Mouse (Mus musculus) adrenal gland, postnatal 14 days (tissue): ENCODE measurements around the gene Kcnh3. TPM values are rescaled to one million over a fixed set of nuclear protein-coding genes. Genes with fewer than 3 reads are reported as not detected.
A peak's percentile ranks its signal among the peaks of the same experiment; 100 is the strongest.

Experiments used
- DNase-seq: peaks from one replicate; pipeline ENCODE4 v3.0.0; 2021; ENCODE audit warnings: mixed read lengths
- long read RNA-seq, 2 experiments: library from polyadenylated mRNA; stranded (forward); transcript quantifications; one replicate each; pipeline ENCODE4 v2.0.0; 2021
- total RNA-seq: library from RNA; stranded (reverse); gene quantifications from 2 replicates; pipeline ENCODE4 v1.2.3, GENCODE M21; 2021

Gene Kcnh3
- total RNA-seq, result 1.1 and 1.8 TPM in 2 replicates
- long read RNA-seq, experiment 1, partial matches to known transcripts, result 1 of 2 reads
- long read RNA-seq, experiment 1, other reads (novel, unspliced or antisense), result 0 of 2 reads
- long read RNA-seq, experiment 2, partial matches to known transcripts, result 2 of 2 reads
- long read RNA-seq, experiment 2, other reads (novel, unspliced or antisense), result 0 of 2 reads

DNA sequence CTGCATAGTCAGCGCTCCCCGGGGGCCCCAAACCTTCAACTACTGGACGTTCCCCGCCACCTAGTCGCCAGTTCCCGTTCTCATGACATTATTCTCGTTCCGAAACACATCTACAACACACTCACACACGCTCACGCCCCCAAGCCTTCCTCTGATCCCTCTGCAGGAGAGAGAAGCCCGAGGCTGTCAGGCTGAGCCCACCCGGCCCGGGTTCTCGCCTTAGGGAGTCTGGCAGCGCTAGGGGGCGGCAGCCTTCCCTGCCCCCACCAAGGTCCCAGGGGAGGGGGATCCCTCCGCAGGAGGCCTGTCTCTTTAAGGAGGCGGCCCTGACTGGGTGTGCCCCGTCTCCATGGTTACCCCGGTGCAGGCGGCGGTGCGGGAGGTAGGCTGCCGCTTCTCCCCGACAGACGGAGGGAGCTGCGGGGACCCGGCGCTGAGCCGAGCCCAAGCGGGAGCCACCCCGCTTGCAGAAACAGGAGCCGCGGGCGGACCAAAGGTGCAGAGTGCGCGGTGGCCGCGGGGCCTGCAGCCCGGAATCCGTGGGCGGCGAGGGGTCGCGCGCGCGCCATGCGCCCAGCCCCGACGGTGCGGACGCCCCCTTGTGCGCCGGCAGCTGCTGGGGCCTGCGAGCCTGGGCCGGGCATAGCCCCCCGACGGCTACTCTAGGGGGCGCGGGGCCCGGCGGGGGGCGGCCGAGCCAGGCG is at the start of gene Kcnh3:
TSS of gene Kcnh3 (plus strand) at position 654 of the 704 bp plus-strand sequence.
- peak; percentile 84 for DNase-seq

DNA sequence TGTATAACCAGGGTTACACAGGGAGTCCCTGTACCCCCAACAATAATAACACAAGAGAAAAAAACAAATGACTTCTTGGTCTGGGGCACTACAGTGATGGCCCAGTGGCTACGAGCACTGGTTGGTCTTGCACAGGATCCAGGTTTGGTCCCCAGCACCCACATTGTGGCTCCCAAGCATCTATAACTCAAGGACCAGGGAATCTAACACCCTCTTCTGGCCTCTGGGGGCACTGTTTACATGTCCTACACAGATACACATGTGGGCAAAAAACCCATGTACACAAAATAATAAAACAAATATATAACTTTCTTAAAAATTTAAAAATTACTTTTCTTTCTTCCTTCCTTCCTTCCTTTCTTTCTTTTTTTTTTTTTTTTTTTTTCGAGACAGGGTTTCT is 45.0 kb upstream of the Kcnh3 start:
- no peak for DNase-seq

DNA sequence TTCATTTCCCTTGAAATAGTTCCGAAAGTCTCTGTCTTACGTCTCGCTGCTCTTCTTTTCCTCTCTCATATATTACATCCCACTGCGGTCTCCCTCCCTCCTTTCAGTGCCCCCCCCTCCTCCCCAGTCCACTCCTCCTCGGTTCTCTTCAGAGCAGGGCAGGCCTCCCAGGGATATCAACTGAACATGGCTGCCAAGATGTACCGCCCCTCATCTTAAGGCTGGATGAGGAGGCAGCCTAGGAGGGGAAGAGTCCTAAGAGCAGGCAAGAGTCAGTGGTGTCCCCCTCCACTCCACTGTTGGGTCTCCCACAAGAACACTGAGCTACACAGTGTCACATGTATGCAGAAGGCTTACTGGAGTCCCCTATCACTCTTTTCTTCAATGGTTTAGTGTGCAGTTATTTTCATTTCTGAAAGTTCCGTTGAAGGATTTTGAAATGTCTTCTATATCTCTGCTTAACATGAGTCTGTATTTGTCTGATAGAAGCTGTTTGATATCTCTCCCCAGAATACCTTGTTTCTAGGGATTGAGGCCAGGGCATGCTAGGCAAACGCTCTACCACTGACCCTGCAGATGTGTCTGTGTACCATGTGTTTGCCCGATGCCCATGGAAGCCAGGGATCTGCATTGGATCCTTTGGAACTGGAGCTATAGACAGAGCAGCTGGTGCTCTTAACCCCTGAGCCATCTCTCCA is 40.3 kb upstream of the Kcnh3 start:
- no peak for DNase-seq

DNA sequence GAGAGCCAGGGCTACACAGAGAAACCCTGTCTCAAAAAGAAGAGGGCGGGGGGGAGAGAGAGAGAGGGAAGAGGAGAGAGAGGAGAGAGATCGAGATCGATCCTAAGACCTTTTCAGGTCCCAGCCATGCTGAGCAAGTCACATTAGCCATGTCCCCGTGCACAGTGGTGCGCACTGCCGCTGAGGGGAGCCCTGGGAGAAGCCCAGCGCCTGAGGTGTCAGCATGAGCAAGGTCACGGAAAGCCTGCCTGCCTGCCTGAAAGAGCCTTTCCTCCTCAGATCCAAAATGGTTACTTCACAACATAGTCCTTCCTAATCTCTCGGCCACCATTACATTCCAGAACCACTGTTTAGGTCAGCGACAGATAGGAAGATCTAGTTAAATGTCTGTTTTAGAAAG is 30.3 kb upstream of the Kcnh3 start:
- peak; percentile 25 for DNase-seq

DNA sequence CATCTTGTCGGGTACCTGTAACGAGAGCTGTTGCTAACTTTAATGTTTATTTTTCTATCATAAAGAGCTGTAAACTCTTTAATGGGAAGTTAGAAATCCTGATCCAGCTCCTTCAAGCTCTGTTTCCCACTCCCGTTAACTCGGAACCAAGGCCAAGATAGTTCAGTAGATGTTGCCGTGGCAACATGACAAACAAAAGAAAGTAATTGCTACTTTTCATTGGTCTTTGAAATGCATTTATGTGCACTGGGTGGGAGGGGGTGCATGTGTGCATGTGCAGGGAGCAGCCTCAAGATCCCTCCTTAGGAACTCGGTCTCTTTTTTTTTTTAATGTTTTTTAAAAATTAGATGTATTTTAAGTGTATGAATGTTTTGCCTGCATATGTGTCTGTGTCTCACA is 29.6 kb upstream of the Kcnh3 start:
- no peak for DNase-seq

DNA sequence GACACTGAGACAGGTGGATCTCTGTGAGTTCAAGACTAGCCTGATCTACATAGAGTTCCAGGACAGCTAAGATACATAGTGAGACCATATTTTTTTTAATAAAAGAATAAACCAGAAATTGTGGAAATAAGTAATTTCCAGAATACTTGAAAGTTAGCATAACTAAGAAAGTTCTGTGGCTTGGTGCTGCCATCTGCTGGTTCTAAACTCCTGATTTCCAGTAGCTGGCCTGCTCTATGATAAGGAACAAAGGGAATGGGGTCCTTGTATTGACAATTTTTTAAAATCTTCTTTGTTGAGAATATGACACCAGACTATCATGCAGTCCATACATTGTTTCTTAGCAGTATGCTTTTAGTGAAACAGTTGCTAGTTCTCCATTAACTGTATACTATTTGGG is 25.9 kb upstream of the Kcnh3 start:
- peak; percentile 54 for DNase-seq

DNA sequence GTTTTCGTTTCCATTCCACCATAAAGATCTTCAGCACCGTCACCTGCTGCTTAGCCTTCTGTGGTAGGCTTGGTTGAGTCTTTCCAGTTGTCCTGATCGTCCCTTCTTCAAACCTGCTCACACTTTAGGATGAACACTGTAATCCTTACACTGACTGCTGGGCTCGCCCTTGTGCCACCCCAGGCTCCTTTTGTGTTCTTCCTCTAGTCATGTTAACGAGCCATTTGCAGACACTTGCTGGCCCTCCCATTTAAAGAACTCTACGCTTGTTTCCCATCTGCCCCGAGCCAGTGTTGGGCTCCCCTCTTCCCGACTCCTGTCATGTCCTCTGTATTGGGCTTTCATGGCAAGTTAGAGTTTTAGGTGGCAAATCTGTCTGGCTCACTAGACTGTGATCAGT is 18.7 kb upstream of the Kcnh3 start:
- no peak for DNase-seq

DNA sequence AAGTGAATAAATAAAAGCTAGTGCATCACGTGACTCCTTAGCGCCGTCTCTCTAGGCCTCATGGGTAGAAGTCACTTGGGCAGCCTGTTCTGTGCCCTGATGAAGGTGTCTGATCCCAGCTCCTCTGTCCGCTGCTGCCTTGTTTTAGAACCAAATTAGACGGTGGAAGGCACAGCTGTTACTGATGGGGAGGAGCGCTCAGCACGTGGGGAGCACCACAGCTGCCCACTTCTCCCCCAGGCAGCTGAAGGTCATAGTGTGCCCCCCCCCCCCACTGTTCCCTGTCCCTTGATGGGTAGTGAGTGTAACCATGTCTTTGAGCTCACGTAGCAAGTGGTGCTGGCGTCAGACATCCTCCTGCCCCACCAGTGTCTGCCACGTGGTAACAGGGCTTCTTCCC is 11.5 kb upstream of the Kcnh3 start:
- no peak for DNase-seq

DNA sequence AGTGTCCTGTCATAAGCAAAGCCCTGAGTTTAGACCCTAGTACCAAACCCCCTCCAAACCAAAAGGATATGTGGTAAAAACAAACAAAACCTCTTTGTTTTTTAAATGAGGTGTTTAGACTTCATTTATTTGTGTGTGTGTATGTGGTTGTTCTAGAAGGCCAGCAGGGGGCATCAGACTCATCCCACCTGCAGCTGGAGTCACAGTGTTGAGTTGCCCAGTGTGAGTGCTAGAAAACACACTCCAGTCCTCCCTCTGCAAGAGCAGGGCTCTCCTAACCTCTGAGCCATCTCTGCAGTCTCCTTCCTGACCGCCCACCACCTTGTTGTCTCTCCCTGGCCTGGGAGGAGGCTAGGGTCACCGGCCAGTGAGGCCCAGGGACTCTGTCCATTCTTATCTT is 9.7 kb upstream of the Kcnh3 start:
- peak; percentile 43 for DNase-seq

DNA sequence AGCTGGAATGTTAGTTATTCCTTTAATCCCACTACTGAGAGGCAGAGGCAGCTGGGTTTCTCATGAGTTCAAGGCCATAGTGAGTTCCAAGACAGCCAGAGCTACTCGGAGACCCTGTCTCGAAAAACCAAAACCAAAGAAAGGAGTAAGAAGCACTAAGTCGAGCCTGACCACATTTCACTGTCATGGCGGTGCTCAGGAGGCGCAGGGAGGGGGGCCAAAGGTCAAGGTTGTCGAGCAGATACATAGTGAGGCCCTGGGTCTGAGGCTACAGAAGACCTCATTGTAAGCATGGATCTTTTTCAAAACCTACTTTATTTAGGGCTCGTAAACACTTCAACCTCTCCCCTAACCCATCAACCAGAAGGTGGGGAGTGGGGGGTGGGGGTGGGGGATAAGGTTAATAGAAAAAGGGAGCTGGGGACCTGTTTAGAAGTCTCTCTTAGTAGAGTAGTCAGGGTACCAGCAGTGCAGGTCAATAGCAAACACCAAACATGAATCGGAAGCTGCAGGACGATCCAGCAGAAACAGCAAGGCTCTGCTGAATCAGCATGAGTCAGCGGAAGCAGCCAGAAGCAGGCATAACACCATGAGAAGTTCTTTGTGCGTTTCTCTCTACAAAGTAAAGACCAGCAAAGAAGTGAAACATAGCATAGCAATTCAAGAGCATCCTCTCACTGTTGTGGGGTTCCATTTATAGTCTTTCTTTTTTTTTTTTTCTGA is 8.8 kb upstream of the Kcnh3 start:
- no peak for DNase-seq

DNA sequence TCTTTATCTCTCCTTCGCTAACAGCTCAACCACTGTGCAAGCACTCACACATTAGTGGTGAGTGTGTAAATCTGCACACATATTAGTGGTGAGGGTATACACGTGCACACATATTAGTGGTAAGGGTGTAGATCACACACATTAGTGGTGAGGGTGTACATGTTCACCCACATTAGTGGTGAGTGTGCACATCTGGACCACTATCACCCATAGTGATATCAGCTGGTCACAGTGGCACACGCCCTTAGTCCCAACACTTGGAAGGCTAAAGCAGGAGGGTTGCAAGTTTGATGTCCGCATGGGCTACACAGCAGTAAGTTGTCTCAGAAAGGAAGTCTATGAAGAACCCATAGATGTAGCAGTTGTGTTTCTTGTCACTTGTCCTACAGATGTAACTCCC is 7.0 kb upstream of the Kcnh3 start:
- no peak for DNase-seq

DNA sequence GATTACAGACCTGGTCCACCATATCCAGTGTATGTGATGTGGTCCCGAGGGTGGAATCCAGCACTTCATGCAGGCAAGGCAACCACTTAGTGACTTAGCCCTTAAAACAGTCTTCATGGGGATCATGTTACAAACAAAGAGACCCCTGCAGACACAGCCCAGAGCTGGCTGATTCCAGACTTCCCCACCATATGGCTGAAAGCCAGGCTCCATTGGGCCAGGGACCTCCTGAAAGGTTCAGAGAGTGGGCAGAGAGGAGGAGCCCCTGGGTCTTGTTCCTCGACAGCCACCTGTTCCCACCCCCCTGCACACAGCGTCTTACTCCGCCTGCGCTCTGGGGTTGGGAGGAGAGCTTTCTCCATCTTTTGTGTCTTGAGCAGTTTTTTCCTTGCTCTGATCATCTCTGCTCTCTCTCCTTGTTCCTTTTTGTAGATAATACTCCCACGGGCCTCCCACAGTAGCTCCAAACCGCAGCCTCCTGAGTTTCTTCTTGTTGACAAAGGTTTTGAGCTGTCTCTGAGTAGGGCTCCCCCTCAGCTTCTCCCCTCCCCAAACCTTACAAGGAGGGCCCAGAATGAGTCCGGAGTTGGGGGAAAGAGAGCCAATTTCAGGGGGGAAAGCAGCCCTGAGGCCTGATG is 3.2 kb upstream of the Kcnh3 start:
- DNase-seq, result no peak

DNA sequence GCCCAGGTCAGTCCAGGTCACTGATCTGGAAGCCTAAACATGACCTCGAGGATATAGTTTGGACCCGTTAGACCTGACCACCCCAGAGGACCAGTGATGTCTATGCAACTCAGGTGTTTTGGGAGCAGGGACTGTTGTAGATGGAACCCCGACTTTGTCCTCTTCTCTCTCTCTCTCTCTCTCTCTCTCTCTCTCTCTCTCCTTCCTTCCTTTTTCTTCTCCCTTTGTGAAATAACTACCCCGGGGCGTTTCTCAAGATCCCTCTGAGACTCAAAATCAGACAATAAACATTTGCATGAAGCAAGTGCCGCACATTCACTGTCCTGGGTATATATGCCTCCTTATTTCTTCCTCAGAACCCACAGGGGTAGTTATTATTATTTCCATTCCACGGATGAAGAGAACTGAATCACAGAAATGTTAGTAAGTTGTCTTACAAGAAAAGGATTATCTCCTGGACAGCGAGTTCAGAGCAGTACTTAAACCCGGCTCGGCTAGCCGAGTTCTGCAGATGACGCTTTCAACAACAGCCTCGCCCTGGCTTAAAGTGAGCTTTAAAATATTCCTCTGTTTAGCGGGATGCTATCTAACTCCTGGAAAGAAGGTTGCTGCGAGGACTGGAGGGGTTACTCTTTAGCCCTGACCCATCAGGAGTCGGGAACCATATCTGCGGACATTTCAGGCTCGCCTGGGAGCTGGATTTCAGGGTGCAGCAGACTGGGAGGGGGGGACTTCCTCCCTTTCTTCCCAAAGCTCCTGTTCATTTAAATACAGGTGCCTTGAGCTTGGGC is 1.7 kb upstream of the Kcnh3 start:
- no peak for DNase-seq

DNA sequence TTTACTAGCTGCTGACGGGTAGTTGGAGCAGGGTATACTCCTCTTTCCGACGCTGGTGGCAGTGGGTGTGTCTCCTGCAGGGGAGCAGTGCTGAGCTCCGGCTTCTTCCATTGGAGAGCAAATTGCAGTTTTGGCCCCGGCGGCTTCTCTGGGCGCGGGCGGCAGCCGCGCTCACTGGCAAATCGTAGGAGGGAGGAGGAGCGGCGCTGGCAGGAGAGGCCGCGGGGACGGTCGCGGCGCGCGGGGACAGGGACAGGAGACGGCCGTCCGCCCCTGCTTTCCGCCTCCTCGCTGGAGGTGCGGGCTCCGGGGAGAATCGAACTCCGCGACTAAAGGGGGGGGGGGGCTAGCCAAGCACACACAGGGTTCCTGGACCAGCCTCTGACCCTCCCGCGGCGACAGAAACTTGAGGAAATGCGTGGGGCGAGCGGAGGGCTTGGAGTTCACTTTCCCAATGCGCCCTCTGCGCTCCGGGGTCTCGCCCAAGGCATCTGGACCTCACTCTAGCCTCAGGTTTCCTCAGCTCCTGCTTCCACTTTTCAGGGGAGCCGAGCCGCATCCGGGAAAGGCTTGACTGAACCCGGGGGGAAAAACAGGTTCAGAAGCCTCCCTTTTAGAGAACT is 965 bp upstream of the Kcnh3 start:
- peak; percentile 74 for DNase-seq

DNA sequence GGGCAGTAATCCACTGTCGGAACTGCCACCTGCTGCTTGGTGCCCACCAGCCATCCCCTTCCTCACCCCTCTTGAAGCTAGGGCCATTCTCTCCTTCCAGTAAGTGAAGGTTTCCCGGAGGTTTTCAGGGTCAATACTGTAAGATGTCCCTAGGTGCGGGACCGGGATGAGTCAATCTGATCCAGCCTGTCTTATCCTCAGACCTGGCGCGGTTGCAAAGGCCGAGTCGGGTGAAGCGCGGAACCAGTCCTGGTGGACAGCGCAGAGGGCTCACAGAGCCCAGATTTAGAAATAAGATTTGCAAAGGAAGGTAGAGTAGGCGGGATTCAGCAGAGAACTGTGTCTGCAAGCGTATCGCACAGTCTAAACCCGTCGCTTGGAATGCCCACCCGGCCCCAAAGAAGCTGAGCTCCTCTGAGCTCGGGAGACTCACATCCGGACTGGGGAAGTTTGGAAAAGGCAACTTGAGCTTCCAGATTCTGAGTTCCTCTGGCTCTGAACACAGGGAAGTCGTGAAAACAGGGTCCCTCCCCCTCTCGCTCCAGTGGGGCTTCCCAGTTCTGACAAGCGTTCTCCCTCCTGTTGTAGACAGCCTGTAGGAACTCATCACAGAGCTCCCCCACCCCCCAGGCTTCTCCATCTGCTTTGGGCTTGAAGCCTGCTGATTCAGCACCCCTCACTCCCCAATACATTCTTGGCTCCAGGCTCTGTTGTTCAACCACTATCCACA is 585 bp downstream of the Kcnh3 start:
- DNase-seq, result peak; percentile 42

DNA sequence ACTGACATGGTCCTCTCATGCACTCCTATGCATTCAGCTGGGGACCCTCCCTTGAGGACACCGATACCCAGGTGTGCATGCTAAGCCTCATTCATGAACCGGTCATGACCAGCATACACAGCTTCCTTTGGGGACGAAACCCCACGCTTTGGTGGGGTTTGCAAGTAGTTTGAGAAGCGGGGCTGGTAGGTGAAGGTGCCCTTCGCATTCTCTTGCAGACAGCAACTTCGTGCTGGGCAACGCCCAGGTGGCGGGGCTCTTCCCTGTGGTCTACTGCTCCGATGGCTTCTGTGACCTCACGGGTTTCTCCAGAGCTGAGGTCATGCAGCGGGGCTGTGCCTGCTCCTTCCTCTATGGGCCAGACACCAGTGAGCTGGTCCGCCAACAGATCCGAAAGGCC is 1.4 kb downstream of the Kcnh3 start:
- DNase-seq, result no peak

DNA sequence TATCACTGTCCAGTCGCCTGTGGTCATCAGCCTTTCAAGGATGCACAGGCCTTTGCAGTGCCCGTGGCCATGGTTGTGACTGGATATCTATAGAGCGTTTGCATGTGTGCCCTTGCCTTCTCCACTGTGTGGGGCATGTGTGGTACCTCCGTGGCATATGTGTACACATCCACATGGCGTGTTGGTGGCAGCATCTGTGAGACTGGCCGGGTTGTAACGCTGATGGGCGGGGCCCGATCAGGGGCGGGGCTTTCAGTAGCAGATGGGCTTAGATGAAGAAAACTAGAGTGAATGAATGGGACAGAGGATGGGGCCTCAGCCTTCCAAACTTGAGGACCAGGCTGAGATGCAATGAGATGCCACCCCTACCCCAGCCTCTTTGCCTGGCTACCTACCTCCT is 7.3 kb downstream of the Kcnh3 start:
- no peak for DNase-seq

DNA sequence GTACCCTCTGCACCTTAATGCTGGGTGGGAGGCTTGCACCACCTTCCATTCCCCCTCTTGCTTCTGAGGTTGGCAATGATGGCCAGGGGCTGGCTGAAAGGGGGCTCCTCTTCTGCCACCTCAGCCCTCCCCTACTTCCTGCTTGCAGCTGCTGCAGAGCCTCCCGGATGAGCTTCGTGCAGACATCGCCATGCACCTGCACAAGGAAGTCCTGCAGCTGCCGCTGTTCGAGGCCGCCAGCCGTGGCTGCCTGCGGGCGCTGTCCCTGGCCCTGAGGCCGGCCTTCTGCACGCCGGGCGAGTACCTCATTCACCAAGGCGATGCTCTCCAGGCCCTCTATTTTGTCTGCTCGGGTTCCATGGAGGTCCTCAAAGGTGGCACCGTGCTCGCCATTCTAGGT is 9.1 kb downstream of the Kcnh3 start:
- DNase-seq, result no peak

DNA sequence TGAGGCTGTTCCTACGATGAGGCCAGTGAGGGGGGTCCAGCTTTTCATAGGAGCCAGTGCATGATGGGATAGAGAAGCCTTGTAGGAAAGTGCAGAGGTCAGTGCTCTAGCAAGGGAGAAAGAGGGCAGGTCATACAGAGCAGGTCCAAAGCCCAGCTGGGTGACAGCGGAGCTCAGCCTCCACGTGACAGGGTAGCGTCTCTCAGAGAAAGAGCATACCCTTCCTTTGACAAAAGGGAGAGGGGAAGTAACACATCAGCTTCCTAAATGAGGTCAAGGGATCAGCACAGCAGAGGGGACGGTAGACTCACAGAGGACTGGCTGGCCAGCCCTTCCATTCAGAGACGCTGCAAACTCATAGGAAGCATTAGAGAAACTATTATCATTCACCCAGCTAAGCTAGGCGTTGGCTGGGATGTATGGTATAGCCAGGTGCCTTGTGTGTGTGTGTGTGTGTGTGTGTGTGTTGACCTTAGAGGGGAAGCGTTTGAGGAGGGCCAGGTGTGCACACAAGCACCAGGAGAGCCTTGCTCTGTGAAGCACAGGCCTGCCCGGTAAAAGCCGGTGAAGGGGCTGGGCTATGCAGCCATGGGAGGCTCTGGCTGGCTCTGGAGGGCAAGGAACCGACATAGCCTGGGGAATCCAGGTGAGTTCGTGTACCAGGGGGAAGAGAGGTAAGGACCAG is 9.8 kb downstream of the Kcnh3 start:
- DNase-seq, result no peak

DNA sequence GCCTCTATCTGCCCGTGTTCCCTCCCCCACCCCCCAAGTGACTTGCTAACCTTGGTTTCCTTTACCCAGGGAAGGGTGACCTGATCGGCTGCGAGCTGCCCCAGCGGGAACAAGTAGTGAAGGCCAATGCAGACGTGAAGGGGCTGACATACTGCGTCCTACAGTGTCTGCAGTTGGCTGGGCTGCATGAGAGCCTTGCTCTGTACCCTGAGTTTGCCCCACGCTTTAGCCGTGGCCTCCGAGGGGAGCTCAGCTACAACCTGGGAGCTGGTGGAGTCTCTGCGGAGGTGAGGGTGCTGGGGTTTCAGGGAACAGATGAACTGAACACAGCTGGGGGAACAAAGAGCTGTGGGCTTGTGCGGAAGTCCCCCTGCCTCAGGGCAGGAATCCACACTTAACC is 13.3 kb downstream of the Kcnh3 start:
- DNase-seq, result no peak
